In the genomic region with DNA sequence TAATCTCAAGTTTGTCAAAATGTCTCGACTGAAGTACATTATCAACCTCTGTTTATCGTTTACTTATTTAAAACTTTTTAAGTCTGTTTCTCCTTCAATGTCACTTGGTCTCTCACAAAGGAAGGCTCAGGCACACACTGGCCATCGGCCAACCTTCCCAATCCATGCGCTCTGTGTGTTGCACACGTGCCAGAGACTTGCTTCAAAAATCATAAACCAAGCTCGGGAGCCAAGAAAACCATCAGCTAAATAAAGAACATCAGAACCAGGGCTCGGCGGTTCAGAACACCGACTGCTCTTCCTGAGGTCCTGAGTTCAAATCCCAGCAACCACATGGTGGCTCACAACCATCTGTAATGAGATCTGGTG, we compare ENCODE assay signal across 13 mouse cellular contexts. TPM values are rescaled to one million over a fixed set of nuclear protein-coding genes. Genes with fewer than 3 reads are reported as not detected.
DNase-seq lines count a peak whose midpoint lies in the region; ATAC-seq and TF ChIP-seq lines count a peak whose summit lies in the region.
"Had no signal": no experiment of that assay in that cellular context is flagged by ENCODE, and none has a peak within 500 bp of the region (broad histone marks: within the 10 kb centered on the region; RNA-seq: fewer than 3 reads in every experiment).

No protein-coding gene starts in this region.

- peak; percentile 56 for DNase-seq in Muller cell, postnatal 12 days (ENCODE audit: inconsistent ontology term)
- peak; percentile 47 for DNase-seq in limb, embryonic 14.5 days (ENCODE audit: low spot score)
- DNase-seq in thymus, adult 2 months, result no peak
- DNase-seq: right cerebral cortex, postnatal 14 days; thymus, postnatal 4 days had no signal

- no peaks in the 10 kb centered on the region for H3K9me3 ChIP-seq in intestine, embryonic 15.5 days
- H3K9me3 ChIP-seq in intestine, embryonic 16.5 days (ENCODE audit: control insufficient read depth, low read length), result no peaks in the 10 kb centered on the region
- H3K9me3 ChIP-seq in limb, embryonic 14.5 days (ENCODE audit: control insufficient read depth, low read length), result no peaks in the 10 kb centered on the region

- no peaks in the 10 kb centered on the region for H3K36me3 ChIP-seq in intestine, embryonic 15.5 days
- 0 out of 2 replicates have a peak, but pooled peaks cover 2% of the 10 kb centered on the region for H3K36me3 ChIP-seq in intestine, embryonic 16.5 days (ENCODE audit: control insufficient read depth, insufficient read depth, low read length)
- H3K36me3 ChIP-seq in limb, embryonic 14.5 days (ENCODE audit: control insufficient read depth, insufficient read depth, low read length), result no peaks in the 10 kb centered on the region
- no peaks in the 10 kb centered on the region for H3K36me3 ChIP-seq in thymus, adult 2 months (ENCODE audit: control insufficient read depth, insufficient read depth, low read length)

- WGBS in intestine, embryonic 15.5 days, result 46% methylated on average over 9 of the region's 9 CpGs
- 51% methylated on average over 9 of the region's 9 CpGs for WGBS in intestine, embryonic 16.5 days
- 32% methylated on average over 9 of the region's 9 CpGs for WGBS in limb, embryonic 14.5 days
- WGBS in thymus, adult 2 months, result 91% methylated on average over 9 of the region's 9 CpGs

- peaks cover 24% of the 10 kb centered on the region for H3K4me1 ChIP-seq in intestine, embryonic 15.5 days (replicated peaks)
- H3K4me1 ChIP-seq in intestine, embryonic 16.5 days (ENCODE audit: control insufficient read depth, insufficient read depth, low read length), result peaks cover 31% of the 10 kb centered on the region
- peaks cover 3% of the 10 kb centered on the region for H3K4me1 ChIP-seq in embryonic fibroblast, embryonic 13.5 days (ENCODE audit: control insufficient read depth, insufficient read depth, low read length)
- peaks cover 20% of the 10 kb centered on the region for H3K4me1 ChIP-seq in limb, embryonic 14.5 days (ENCODE audit: control insufficient read depth, insufficient read depth, low read length)
- peaks cover 5% of the 10 kb centered on the region for H3K4me1 ChIP-seq in thymus, adult 2 months (replicated peaks; ENCODE audit: control insufficient read depth, insufficient read depth, low read length)

- no peak overlapping the region for H3K4me2 ChIP-seq in intestine, embryonic 15.5 days (replicated peaks)
- no peak overlapping the region for H3K4me2 ChIP-seq in intestine, embryonic 16.5 days (ENCODE audit: low read depth, low read length)
- no peak overlapping the region for H3K4me2 ChIP-seq in limb, embryonic 14.5 days (replicated peaks; ENCODE audit: low read depth, low read length, severe bottlenecking)

- H3K27ac ChIP-seq in intestine, embryonic 15.5 days, result 0 out of 2 replicates have a peak overlapping the region, but pooled peaks have one; percentile 3
- H3K27ac ChIP-seq in intestine, embryonic 16.5 days (ENCODE audit: low read length), result no peak overlapping the region
- peak overlapping the region; percentile 90 for H3K27ac ChIP-seq in embryonic fibroblast, embryonic 13.5 days (ENCODE audit: insufficient read depth, low read length)
- no peak overlapping the region for H3K27ac ChIP-seq in limb, embryonic 14.5 days (replicated peaks; ENCODE audit: low read depth, low read length)
- no peak overlapping the region for H3K27ac ChIP-seq in thymus, adult 2 months (ENCODE audit: control insufficient read depth, insufficient read depth, low read length)

- H3K9ac ChIP-seq in intestine, embryonic 15.5 days, result no peak overlapping the region
- H3K9ac ChIP-seq in intestine, embryonic 16.5 days (ENCODE audit: low read depth, low read length), result no peak overlapping the region
- H3K9ac ChIP-seq in limb, embryonic 14.5 days (ENCODE audit: low read depth, low read length, severe bottlenecking), result no peak overlapping the region
- H3K9ac ChIP-seq: liver, postnatal 0 days had no signal

- TF ChIP-seq POLR2A in embryonic fibroblast, embryonic 13.5 days (IDR thresholded peaks at IDR 0.05; ENCODE audit: low read depth, low read length), result no peak
- no peak for TF ChIP-seq POLR2A in limb, embryonic 14.5 days (IDR thresholded peaks at IDR 0.05; ENCODE audit: borderline replicate concordance, extremely low read depth, insufficient read depth, insufficient read length)
- TF ChIP-seq POLR2A in thymus, adult 2 months (IDR thresholded peaks at IDR 0.05; ENCODE audit: control insufficient read depth, extremely low read depth, insufficient read depth, low read length, poor library complexity), result no peak

- ATAC-seq in intestine, embryonic 15.5 days, result no peak
- no peak for ATAC-seq in intestine, embryonic 16.5 days
- no peak for ATAC-seq in limb, embryonic 14.5 days (ENCODE audit: low FRiP score, low read depth)
- no peak for ATAC-seq in granulocyte monocyte progenitor cell, adult 5-6 weeks (replicated peaks; ENCODE audit: poor library complexity, severe bottlenecking)

- H3K4me3 ChIP-seq in intestine, embryonic 15.5 days (replicated peaks), result no peak overlapping the region
- no peak overlapping the region for H3K4me3 ChIP-seq in intestine, embryonic 16.5 days (ENCODE audit: low read length)
- no peak overlapping the region for H3K4me3 ChIP-seq in embryonic fibroblast, embryonic 13.5 days (ENCODE audit: insufficient read depth, low read length)
- no peak overlapping the region for H3K4me3 ChIP-seq in limb, embryonic 14.5 days (replicated peaks; ENCODE audit: low read length)
- no peak overlapping the region for H3K4me3 ChIP-seq in thymus, adult 2 months (ENCODE audit: control insufficient read depth, insufficient read depth, low read length)

- no peak for TF ChIP-seq CTCF in embryonic fibroblast, embryonic 13.5 days (IDR thresholded peaks at IDR 0.05; ENCODE audit: borderline replicate concordance, insufficient read depth, low read length)
- no peak for TF ChIP-seq CTCF in thymus, adult 2 months (IDR thresholded peaks at IDR 0.05; ENCODE audit: borderline replicate concordance, control insufficient read depth, extremely low read depth, insufficient read depth, low read length, poor library complexity)

- no peaks in the 10 kb centered on the region for H3K27me3 ChIP-seq in intestine, embryonic 15.5 days (replicated peaks)
- no peaks in the 10 kb centered on the region for H3K27me3 ChIP-seq in intestine, embryonic 16.5 days (replicated peaks; ENCODE audit: control insufficient read depth, insufficient read depth, low read length)
- H3K27me3 ChIP-seq in limb, embryonic 14.5 days (ENCODE audit: control insufficient read depth, insufficient read depth, low read length), result no peaks in the 10 kb centered on the region
- H3K27me3 ChIP-seq in thymus, adult 2 months (ENCODE audit: control insufficient read depth, insufficient read depth, low read length), result no peaks in the 10 kb centered on the region

RNA-seq across cellular contexts. Expression of a gene that starts 13.2 kb away (rescaled TPM):
- polyA plus RNA-seq in intestine, embryonic 15.5 days (2015; fragmentation: Nextera tagmentation; extraction: Ambion mirVana), result 0.48 and 0.58 TPM in 2 replicates
- 0.32 TPM in 1 of 2 replicates, not detected in the other for polyA plus RNA-seq in intestine, embryonic 16.5 days (2015; fragmentation: Nextera tagmentation; extraction: Ambion mirVana)
- not detected in 2 replicates for polyA plus RNA-seq in embryonic fibroblast, embryonic 13.5 days (2011; ENCODE audit: insufficient read length, low read depth, missing spikeins)
- 1.9 and 2.0 TPM in 2 replicates for polyA plus RNA-seq in limb, embryonic 14.5 days (2012; rRNA removed)
- polyA plus RNA-seq in limb, embryonic 14.5 days (2014; fragmentation: Nextera tagmentation; extraction: Ambion mirVana), result 1.3 and 3.4 TPM in 2 replicates
- not detected in 2 replicates for total RNA-seq in granulocyte monocyte progenitor cell, adult 5-6 weeks (2014; fragmentation: Nextera tagmentation)
- total RNA-seq in granulocyte monocyte progenitor cell, adult 5-6 weeks (2017), result not detected in 2 replicates
- polyA plus RNA-seq in thymus, adult 2 months (2012; rRNA removed), result not detected in 2 replicates
- total RNA-seq: layer of hippocampus, adult 18-20 months; MEL had no signal
- polyA plus RNA-seq: embryonic facial prominence, embryonic 11.5 days; liver, postnatal 0 days had no signal

RNA-seq across cellular contexts. Expression of a gene that starts 23.9 kb away (rescaled TPM):
- polyA plus RNA-seq in intestine, embryonic 15.5 days (2015; fragmentation: Nextera tagmentation; extraction: Ambion mirVana), result 0.56 and 0.63 TPM in 2 replicates
- 1.9 and 2.5 TPM in 2 replicates for polyA plus RNA-seq in intestine, embryonic 16.5 days (2015; fragmentation: Nextera tagmentation; extraction: Ambion mirVana)
- polyA plus RNA-seq in embryonic fibroblast, embryonic 13.5 days (2011; ENCODE audit: insufficient read length, low read depth, missing spikeins), result not detected in 2 replicates
- polyA plus RNA-seq in limb, embryonic 14.5 days (2012; rRNA removed), result 1.2 and 2.5 TPM in 2 replicates
- 1.2 and 2.7 TPM in 2 replicates for polyA plus RNA-seq in limb, embryonic 14.5 days (2014; fragmentation: Nextera tagmentation; extraction: Ambion mirVana)
- total RNA-seq in granulocyte monocyte progenitor cell, adult 5-6 weeks (2014; fragmentation: Nextera tagmentation), result not detected in 2 replicates
- not detected in 2 replicates for total RNA-seq in granulocyte monocyte progenitor cell, adult 5-6 weeks (2017)
- polyA plus RNA-seq in thymus, adult 2 months (2012; rRNA removed), result 88.6 and 94.5 TPM in 2 replicates
- total RNA-seq: layer of hippocampus, adult 18-20 months; MEL had no signal
- polyA plus RNA-seq: embryonic facial prominence, embryonic 11.5 days; liver, postnatal 0 days had no signal

RNA-seq across cellular contexts. Expression of a gene that starts 35.5 kb away (rescaled TPM):
- 4.1 TPM in 2 replicates for polyA plus RNA-seq in intestine, embryonic 15.5 days (2015; fragmentation: Nextera tagmentation; extraction: Ambion mirVana)
- 3.8 and 4.0 TPM in 2 replicates for polyA plus RNA-seq in intestine, embryonic 16.5 days (2015; fragmentation: Nextera tagmentation; extraction: Ambion mirVana)
- 1.1 and 1.2 TPM in 2 replicates for polyA plus RNA-seq in embryonic fibroblast, embryonic 13.5 days (2011; ENCODE audit: insufficient read length, low read depth, missing spikeins)
- 0.33 and 0.50 TPM in 2 replicates for polyA plus RNA-seq in limb, embryonic 14.5 days (2012; rRNA removed)
- 0.26 TPM in 2 replicates for polyA plus RNA-seq in limb, embryonic 14.5 days (2014; fragmentation: Nextera tagmentation; extraction: Ambion mirVana)
- total RNA-seq in granulocyte monocyte progenitor cell, adult 5-6 weeks (2014; fragmentation: Nextera tagmentation), result not detected in 2 replicates
- total RNA-seq in granulocyte monocyte progenitor cell, adult 5-6 weeks (2017), result not detected in 2 replicates
- polyA plus RNA-seq in thymus, adult 2 months (2012; rRNA removed), result 0.03 TPM in 1 of 2 replicates, not detected in the other
- total RNA-seq: MEL had no signal

Comparison
In these comparisons a context has a peak if more than half of its experiments do, and no peak if none do; other contexts are left out.
1. H3K27ac ChIP-seq: peak in intestine, embryonic 15.5 days (single experiment) and embryonic fibroblast, embryonic 13.5 days (single experiment); none in intestine, embryonic 16.5 days (single experiment), limb, embryonic 14.5 days (single experiment) and thymus, adult 2 months (single experiment).
2. RNA of a gene that starts 23.9 kb away (polyA plus RNA-seq): 88.6 to 94.5 TPM in thymus, adult 2 months; 1.2 to 2.7 TPM in limb, embryonic 14.5 days, 1.9 to 2.5 TPM in intestine, embryonic 16.5 days, 0.56 to 0.63 TPM in intestine, embryonic 15.5 days and not detected in embryonic fibroblast, embryonic 13.5 days; every median in the first group is over 10 times any median in the second.